Mouse (Mus musculus): ENCODE measurements around the gene Chd5. TPM values are rescaled to one million over a fixed set of nuclear protein-coding genes. Genes with fewer than 3 reads are reported as not detected.

Chd5 gene
- total and polyA plus RNA-seq, 2 experiments from 2014 or later, result 61.2 to 65.6 TPM

DNA sequence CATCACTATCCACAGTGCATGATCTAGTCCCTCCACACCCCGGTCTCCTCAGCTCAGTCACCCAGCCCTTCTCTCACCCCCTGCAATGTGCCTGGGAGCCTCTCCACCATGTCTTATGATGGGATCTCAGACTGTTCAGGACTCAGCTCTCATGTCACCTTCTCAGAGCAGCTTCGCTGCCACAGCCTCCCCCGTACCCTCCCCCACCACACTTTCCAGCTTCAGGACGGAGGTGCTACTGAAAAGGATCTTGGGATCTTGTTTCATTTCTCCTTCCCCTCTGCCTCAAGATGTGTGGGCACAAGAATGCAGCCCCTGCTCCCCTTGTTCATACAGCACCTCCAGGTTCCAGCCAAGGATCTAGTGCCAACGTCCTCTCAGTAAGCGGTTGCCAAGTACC lies 85.1 kb downstream of the Chd5 start:
- H3K36me3 ChIP-seq (ENCODE audit: insufficient read depth, low read length), result no peaks in the 10 kb centered on the region
- no peak for TF ChIP-seq CTCF (IDR thresholded peaks at IDR 0.05; ENCODE audit: low read depth)
- no peak for ATAC-seq
- no peak overlapping the region for H3K27ac ChIP-seq
- H3K4me1 ChIP-seq (ENCODE audit: insufficient read depth, low read length), result no peaks in the 10 kb centered on the region
- H3K4me2 ChIP-seq (ENCODE audit: low read depth, low read length), result no peak overlapping the region
- 93% methylated on average over 6 of the region's 6 CpGs for WGBS
- no peak overlapping the region for H3K9ac ChIP-seq (replicated peaks; ENCODE audit: low read length)
- no peak overlapping the region for H3K4me3 ChIP-seq (ENCODE audit: low read length)
- no peak for DNase-seq (ENCODE audit: low spot score)
- no peaks in the 10 kb centered on the region for H3K27me3 ChIP-seq (ENCODE audit: insufficient read depth, low read length)
- H3K9me3 ChIP-seq (ENCODE audit: low read length), result no peaks in the 10 kb centered on the region

DNA sequence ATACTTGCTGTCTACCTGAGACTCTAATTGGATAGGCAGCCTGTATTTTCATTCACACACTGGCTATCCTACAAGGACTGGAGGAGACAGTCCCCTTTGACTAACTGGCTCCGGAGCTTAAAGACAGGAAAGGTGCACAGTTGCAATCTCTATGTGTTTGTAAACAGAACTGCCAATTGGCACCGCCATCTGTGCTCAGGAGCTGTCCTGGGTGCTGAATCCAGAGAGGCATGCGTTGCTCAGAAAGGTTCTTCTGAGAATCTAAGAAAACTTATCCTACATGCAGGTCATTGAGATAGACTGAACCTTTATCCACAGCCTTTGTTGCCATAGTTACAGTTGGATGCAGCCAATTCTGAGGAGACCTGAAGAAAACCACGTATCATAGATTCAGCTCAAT lies 85.9 kb downstream of the Chd5 start:
- H3K9ac ChIP-seq (replicated peaks; ENCODE audit: low read length), result no peak overlapping the region
- H3K36me3 ChIP-seq (ENCODE audit: insufficient read depth, low read length), result no peaks in the 10 kb centered on the region
- no peaks in the 10 kb centered on the region for H3K4me1 ChIP-seq (ENCODE audit: insufficient read depth, low read length)
- no peak overlapping the region for H3K4me2 ChIP-seq (ENCODE audit: low read depth, low read length)
- no peak overlapping the region for H3K4me3 ChIP-seq (ENCODE audit: low read length)
- ATAC-seq (no peak), DNase-seq (ENCODE audit: low spot score) (peak; percentile 49)
- WGBS, result 33% methylated on average over 4 of the region's 4 CpGs
- no peaks in the 10 kb centered on the region for H3K9me3 ChIP-seq (ENCODE audit: low read length)
- no peaks in the 10 kb centered on the region for H3K27me3 ChIP-seq (ENCODE audit: insufficient read depth, low read length)
- no peak for TF ChIP-seq CTCF (IDR thresholded peaks at IDR 0.05; ENCODE audit: low read depth)
- H3K27ac ChIP-seq, result no peak overlapping the region

DNA sequence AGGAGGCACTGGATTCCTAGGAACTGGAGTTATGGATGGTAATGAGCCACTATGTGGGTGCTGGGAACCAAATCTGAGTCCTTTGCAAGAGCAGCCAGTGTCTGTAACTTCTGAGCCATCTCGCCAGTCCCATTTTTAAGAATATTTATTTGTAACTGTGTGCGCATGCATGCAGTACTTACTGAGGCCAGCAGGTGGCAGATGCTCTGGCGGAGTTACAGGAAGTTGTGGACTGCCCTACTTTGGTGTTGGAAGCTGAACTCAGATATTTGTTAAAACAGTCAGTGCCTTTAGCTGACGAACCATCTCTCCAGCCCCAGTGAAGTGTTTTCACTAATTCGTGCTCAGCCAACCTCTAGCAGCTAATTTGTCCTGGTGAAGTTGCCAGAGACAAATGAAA lies 86.5 kb downstream of the Chd5 start:
- TF ChIP-seq CTCF (IDR thresholded peaks at IDR 0.05; ENCODE audit: low read depth), result peak; percentile 72
- 73% methylated on average over 5 of the region's 5 CpGs for WGBS
- DNase-seq (ENCODE audit: low spot score) (no peak), ATAC-seq (no peak)
- H3K4me2 ChIP-seq (ENCODE audit: low read depth, low read length), result no peak overlapping the region
- H3K27me3 ChIP-seq (ENCODE audit: insufficient read depth, low read length), result no peaks in the 10 kb centered on the region
- no peak overlapping the region for H3K9ac ChIP-seq (replicated peaks; ENCODE audit: low read length)
- H3K9me3 ChIP-seq (ENCODE audit: low read length), result no peaks in the 10 kb centered on the region
- H3K36me3 ChIP-seq (ENCODE audit: insufficient read depth, low read length), result no peaks in the 10 kb centered on the region
- no peak overlapping the region for H3K4me3 ChIP-seq (ENCODE audit: low read length)
- no peak overlapping the region for H3K27ac ChIP-seq
- H3K4me1 ChIP-seq (ENCODE audit: insufficient read depth, low read length), result no peaks in the 10 kb centered on the region

DNA sequence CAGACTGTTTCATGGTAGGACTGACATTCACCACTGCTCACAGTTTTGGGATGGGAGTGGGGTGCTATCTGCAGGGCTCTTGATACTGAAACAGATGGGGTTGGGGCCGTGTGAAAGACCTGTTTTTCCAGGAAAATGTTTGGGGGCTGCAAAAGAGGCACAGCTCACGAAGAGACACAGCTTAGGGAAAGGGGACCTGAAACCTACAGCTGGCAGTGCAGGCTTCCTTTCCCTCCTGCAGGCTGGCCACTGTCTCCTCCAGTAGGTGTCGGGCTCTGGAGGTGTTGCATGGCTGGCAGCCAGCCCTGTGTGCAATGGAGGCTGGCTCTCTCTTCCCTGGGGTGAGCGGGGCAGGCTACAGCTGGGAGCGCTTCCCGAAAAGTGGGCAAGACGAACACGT lies 89.8 kb downstream of the Chd5 start:
- DNase-seq (ENCODE audit: low spot score) (no peak), ATAC-seq (0 out of 2 replicates have a peak, but pooled peaks have one; percentile 1)
- Histone ChIP-seq H3K4me1 (ENCODE audit: insufficient read depth, low read length) (no peaks in the 10 kb centered on the region), H3K36me3 (ENCODE audit: insufficient read depth, low read length) (no peaks in the 10 kb centered on the region), H3K27ac (no peak overlapping the region), H3K9me3 (ENCODE audit: low read length) (no peaks in the 10 kb centered on the region), H3K9ac (replicated peaks; ENCODE audit: low read length) (no peak overlapping the region), H3K4me3 (ENCODE audit: low read length) (no peak overlapping the region), H3K27me3 (ENCODE audit: insufficient read depth, low read length) (no peaks in the 10 kb centered on the region), H3K4me2 (ENCODE audit: low read depth, low read length) (no peak overlapping the region)
- peak; percentile 13; the same call in 1 of the 2 replicates for TF ChIP-seq CTCF (IDR thresholded peaks at IDR 0.05; ENCODE audit: low read depth)
- WGBS, result 34% methylated on average over 8 of the region's 8 CpGs

DNA sequence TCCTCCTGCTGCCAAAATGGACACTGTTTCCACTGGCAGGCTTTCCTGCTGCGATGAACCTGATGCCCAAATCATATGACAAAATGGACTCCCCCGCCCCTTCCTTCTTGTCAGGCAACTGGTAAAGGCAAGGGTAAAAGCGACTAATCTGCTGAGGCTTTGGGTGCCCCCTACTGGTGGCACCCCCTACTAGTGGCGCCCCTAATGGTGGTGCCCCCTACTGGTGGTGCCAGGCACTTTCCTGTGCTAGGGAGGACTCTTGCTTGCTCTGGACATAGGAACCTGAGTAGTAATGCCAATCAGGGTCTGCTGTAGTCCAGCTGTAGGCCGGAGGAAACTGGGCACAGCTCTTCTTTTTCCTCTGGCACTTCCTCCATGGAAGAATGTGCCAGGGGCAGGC lies 93.9 kb downstream of the Chd5 start:
- Histone ChIP-seq H3K27me3 (ENCODE audit: insufficient read depth, low read length) (no peaks in the 10 kb centered on the region), H3K36me3 (ENCODE audit: insufficient read depth, low read length) (no peaks in the 10 kb centered on the region), H3K27ac (no peak overlapping the region)

DNA sequence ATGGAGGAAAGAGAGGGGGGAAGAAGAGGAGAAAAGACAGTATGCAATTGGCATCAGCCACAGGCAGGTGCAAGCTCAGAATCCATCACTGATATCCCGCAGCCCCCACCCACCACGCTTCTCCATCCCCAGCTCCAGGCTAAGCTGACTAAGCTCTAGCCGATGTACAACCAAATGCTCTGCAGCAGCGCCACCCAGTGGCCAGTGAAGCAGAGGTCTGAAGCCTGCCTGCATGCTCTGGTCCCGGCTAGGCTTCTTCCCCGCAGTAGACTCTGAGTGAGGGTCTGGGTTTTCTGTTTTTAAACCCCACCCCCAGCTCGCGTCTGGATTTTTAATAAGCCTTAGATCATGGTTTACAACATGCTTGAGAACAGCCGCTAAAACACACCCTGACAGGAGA lies 96.4 kb downstream of the Chd5 start:
- Histone ChIP-seq H3K27ac (no peak overlapping the region), H3K9me3 (ENCODE audit: low read length) (no peaks in the 10 kb centered on the region), H3K9ac (replicated peaks; ENCODE audit: low read length) (no peak overlapping the region), H3K4me1 (ENCODE audit: insufficient read depth, low read length) (no peaks in the 10 kb centered on the region), H3K4me2 (ENCODE audit: low read depth, low read length) (peak overlapping the region; percentile 54), H3K4me3 (ENCODE audit: low read length) (peak overlapping the region; percentile 9; the same call in 1 of the 2 replicates), H3K36me3 (ENCODE audit: insufficient read depth, low read length) (no peaks in the 10 kb centered on the region), H3K27me3 (ENCODE audit: insufficient read depth, low read length) (no peaks in the 10 kb centered on the region)
- WGBS, result 3% methylated on average over 9 of the region's 9 CpGs
- ATAC-seq (peak; percentile 93), DNase-seq (ENCODE audit: low spot score) (peak; percentile 97)
- peak; percentile 93 for TF ChIP-seq CTCF (IDR thresholded peaks at IDR 0.05; ENCODE audit: low read depth)

More for the DNA sequence above, 93.9 kb downstream of the Chd5 start:
- no peak overlapping the region for H3K4me2 ChIP-seq (ENCODE audit: low read depth, low read length)
- H3K4me3 ChIP-seq (ENCODE audit: low read length), result no peak overlapping the region
- 61% methylated on average over 5 of the region's 5 CpGs for WGBS
- DNase-seq (ENCODE audit: low spot score) (peak; percentile 53), ATAC-seq (no peak)
- no peaks in the 10 kb centered on the region for H3K4me1 ChIP-seq (ENCODE audit: insufficient read depth, low read length)
- no peaks in the 10 kb centered on the region for H3K9me3 ChIP-seq (ENCODE audit: low read length)
- no peak overlapping the region for H3K9ac ChIP-seq (replicated peaks; ENCODE audit: low read length)
- TF ChIP-seq CTCF (IDR thresholded peaks at IDR 0.05; ENCODE audit: low read depth), result peak; percentile 76

DNA sequence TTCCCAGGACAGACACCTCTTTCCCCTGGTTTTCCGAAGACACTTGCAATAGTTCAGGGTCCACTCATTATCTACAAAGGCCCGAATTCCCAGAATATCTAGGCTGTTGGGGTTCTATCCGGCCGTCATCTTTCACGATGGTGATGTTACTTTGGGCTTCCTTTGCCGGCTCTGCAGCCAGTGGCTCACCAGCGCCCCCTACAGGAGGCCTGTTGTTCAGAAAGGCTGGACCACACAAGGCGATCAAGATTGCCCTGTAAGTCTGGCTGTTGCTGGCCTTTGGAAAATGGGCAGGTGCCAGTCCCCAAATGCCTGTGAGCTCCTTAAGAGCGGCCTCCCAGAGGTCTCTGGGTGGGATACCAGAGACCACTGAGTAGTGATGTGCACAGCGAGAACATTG lies 96.8 kb downstream of the Chd5 start:
- H3K27me3 ChIP-seq (ENCODE audit: insufficient read depth, low read length), result no peaks in the 10 kb centered on the region
- peak; percentile 92 for TF ChIP-seq CTCF (IDR thresholded peaks at IDR 0.05; ENCODE audit: low read depth)
- no peak overlapping the region for H3K27ac ChIP-seq
- no peaks in the 10 kb centered on the region for H3K9me3 ChIP-seq (ENCODE audit: low read length)
- WGBS, result 11% methylated on average over 10 of the region's 10 CpGs
- H3K36me3 ChIP-seq (ENCODE audit: insufficient read depth, low read length), result no peaks in the 10 kb centered on the region
- H3K4me1 ChIP-seq (ENCODE audit: insufficient read depth, low read length), result no peaks in the 10 kb centered on the region
- peak overlapping the region; percentile 9; the same call in 1 of the 2 replicates for H3K4me3 ChIP-seq (ENCODE audit: low read length)
- ATAC-seq (peak; percentile 68), DNase-seq (ENCODE audit: low spot score) (peak; percentile 86)
- peak overlapping the region; percentile 54 for H3K4me2 ChIP-seq (ENCODE audit: low read depth, low read length)
- no peak overlapping the region for H3K9ac ChIP-seq (replicated peaks; ENCODE audit: low read length)

Other genes with a start within 250 kb of the Chd5 start
- gene Tnfrsf25, start 222.7 kb upstream of the Chd5 start, total RNA-seq (2014; rRNA removed), result 0.22 and 1.6 TPM in 2 replicates
- 0.48 and 0.62 TPM in 2 replicates for gene Tnfrsf25, start 222.7 kb upstream of the Chd5 start, polyA plus RNA-seq (2015; fragmentation: Nextera tagmentation; extraction: Ambion mirVana)
- gene Espn, start 186.3 kb upstream of the Chd5 start, total RNA-seq (2014; rRNA removed), result 0.47 and 1.4 TPM in 2 replicates
- gene Espn, start 186.3 kb upstream of the Chd5 start, polyA plus RNA-seq (2015; fragmentation: Nextera tagmentation; extraction: Ambion mirVana), result 0.71 and 0.79 TPM in 2 replicates
- gene Hes2, start 179.8 kb upstream of the Chd5 start, total RNA-seq (2014; rRNA removed), result not detected in 2 replicates
- not detected in 2 replicates for gene Hes2, start 179.8 kb upstream of the Chd5 start, polyA plus RNA-seq (2015; fragmentation: Nextera tagmentation; extraction: Ambion mirVana)
- 249 and 259 TPM in 2 replicates for gene Acot7, start 160.5 kb upstream of the Chd5 start, total RNA-seq (2014; rRNA removed)
- gene Acot7, start 160.5 kb upstream of the Chd5 start, polyA plus RNA-seq (2015; fragmentation: Nextera tagmentation; extraction: Ambion mirVana), result 455 and 488 TPM in 2 replicates
- 167 and 170 TPM in 2 replicates for gene Gpr153, start 64.4 kb upstream of the Chd5 start, total RNA-seq (2014; rRNA removed)
- gene Gpr153, start 64.4 kb upstream of the Chd5 start, polyA plus RNA-seq (2015; fragmentation: Nextera tagmentation; extraction: Ambion mirVana), result 17.1 and 19.0 TPM in 2 replicates
- gene Hes3, start 47.0 kb upstream of the Chd5 start, total RNA-seq (2014; rRNA removed), result 0.26 and 0.40 TPM in 2 replicates
- gene Hes3, start 47.0 kb upstream of the Chd5 start, polyA plus RNA-seq (2015; fragmentation: Nextera tagmentation; extraction: Ambion mirVana), result 0.15 and 0.19 TPM in 2 replicates
- gene Icmt, start 41.4 kb upstream of the Chd5 start, total RNA-seq (2014; rRNA removed), result 35.3 and 42.6 TPM in 2 replicates
- 15.9 and 16.4 TPM in 2 replicates for gene Icmt, start 41.4 kb upstream of the Chd5 start, polyA plus RNA-seq (2015; fragmentation: Nextera tagmentation; extraction: Ambion mirVana)
- gene Rnf207, start 19.7 kb upstream of the Chd5 start, total RNA-seq (2014; rRNA removed), result 5.7 and 7.7 TPM in 2 replicates
- 6.6 and 6.9 TPM in 2 replicates for gene Rnf207, start 19.7 kb upstream of the Chd5 start, polyA plus RNA-seq (2015; fragmentation: Nextera tagmentation; extraction: Ambion mirVana)
- gene Rpl22, start 12.9 kb upstream of the Chd5 start, total RNA-seq (2014; rRNA removed), result 164 and 185 TPM in 2 replicates
- gene Rpl22, start 12.9 kb upstream of the Chd5 start, polyA plus RNA-seq (2015; fragmentation: Nextera tagmentation; extraction: Ambion mirVana), result 156 and 176 TPM in 2 replicates
- gene Nphp4, start 138.1 kb downstream of the Chd5 start, total RNA-seq (2014; rRNA removed), result 8.7 and 10.4 TPM in 2 replicates
- 3.9 and 4.0 TPM in 2 replicates for gene Nphp4, start 138.1 kb downstream of the Chd5 start, polyA plus RNA-seq (2015; fragmentation: Nextera tagmentation; extraction: Ambion mirVana)
- gene Kcnab2, start 139.2 kb downstream of the Chd5 start, total RNA-seq (2014; rRNA removed), result 54.0 and 55.6 TPM in 2 replicates
- gene Kcnab2, start 139.2 kb downstream of the Chd5 start, polyA plus RNA-seq (2015; fragmentation: Nextera tagmentation; extraction: Ambion mirVana), result 30.8 and 33.2 TPM in 2 replicates